Mouse (Mus musculus): ENCODE data around the gene Olfr352.

Gene Olfr352

GRCm38 (mm10) chr2:36868160-36868559 lies at the start of gene Olfr352:
Gene Olfr352, plus strand, starts transcription at chr2:36868460.
- DNase-seq (ENCODE audit: low spot score): no peak

GRCm38 (mm10) chr2:36846010-36846409 lies 22.2 kb upstream of the Olfr352 start, which contains the start of gene Olfr350:
Gene Olfr350, plus strand, starts transcription at chr2:36846310.
- DNase-seq (ENCODE audit: low spot score): no peak

- no peak for DNase-seq (ENCODE audit: low spot score)
These were observed 5.7 kb upstream of the Olfr352 start, which contains the start of gene Olfr351 for GRCm38 (mm10) chr2:36862560-36862959. Gene Olfr351, minus strand, starts transcription at chr2:36862660.

- DNase-seq (ENCODE audit: low spot score): no peak
These were observed 24.6 kb downstream of the Olfr352 start, which contains the start of gene Olfr353 for GRCm38 (mm10) chr2:36892836-36893235. Gene Olfr353, minus strand, starts transcription at chr2:36892936.

GRCm38 (mm10) chr2:36897114-36897513 lies 28.9 kb downstream of the Olfr352 start:
- no peak for DNase-seq (ENCODE audit: low spot score)

- no peak for DNase-seq (ENCODE audit: low spot score)
These were observed 37.1 kb downstream of the Olfr352 start, which contains the start of gene Olfr354 for GRCm38 (mm10) chr2:36905380-36905779. Gene Olfr354, plus strand, starts transcription at chr2:36905680.

All from ovary, postnatal 10 days (tissue).